Mouse (Mus musculus) liver, embryonic 14.5 days (tissue): ENCODE measurements around the gene Nrp1. TPM values are rescaled to one million over a fixed set of nuclear protein-coding genes. Genes with fewer than 3 reads are reported as not detected.

Source experiments
- ATAC-seq: fragments of 200-750 bp; cut with Nextera tagmentation; 2 replicates; pipeline ENCODE4 v1.8.0; 2017; ENCODE audit warnings: moderate number of reproducible peaks, mild to moderate bottlenecking, moderate library complexity; ENCODE audit not compliant: insufficient read depth
- DNase-seq, 3 experiments: peaks; one replicate each; pipeline ENCODE4 v3.0.0-alpha.2; 2012 to 2013; ENCODE audit warnings: low read depth in 3 of 3, low spot score in 3 of 3
- H3K27ac ChIP-seq: fragments of 300-500 bp; sonication (generic); 2 replicates; pipeline ENCODE4 v1.5.1; 2014; ENCODE audit warnings: moderate library complexity, mild to moderate bottlenecking, control low read depth, inconsistent platforms
- H3K27me3 ChIP-seq: fragments of 300-500 bp; sonication (generic); 2 replicates; pipeline ENCODE4 v1.6.1; 2014; ENCODE audit warnings: mild to moderate bottlenecking, low read length, moderate library complexity; ENCODE audit not compliant: control insufficient read depth, insufficient read depth
- H3K36me3 ChIP-seq: fragments of 300-500 bp; sonication (generic); replicated peaks from 2 replicates; pipeline ENCODE4 v1.6.1; 2014; ENCODE audit warnings: low read depth; ENCODE audit not compliant: control insufficient read depth, insufficient read depth
- H3K4me1 ChIP-seq, 2 experiments: fragments of 200-500 bp in 1 of 2; fragments of 300-500 bp in 1 of 2; sonication (generic) in 1 of 2; replicated peaks; 2 replicates each; pipeline ENCODE4 v1.6.1; 2012 to 2014; ENCODE audit warnings: antibody characterized with exemption in 1 of 2, inconsistent platforms in 1 of 2, low read length in 1 of 2; ENCODE audit not compliant: control insufficient read depth in 2 of 2, insufficient read depth in 2 of 2
- H3K4me2 ChIP-seq: fragments of 300-500 bp; sonication (generic); 2 replicates; pipeline ENCODE4 v1.6.1; 2014; ENCODE audit warnings: low read depth, mild to moderate bottlenecking, control low read depth, moderate library complexity
- H3K4me3 ChIP-seq, 2 experiments: fragments of 200-500 bp in 1 of 2; fragments of 300-500 bp in 1 of 2; sonication (generic) in 1 of 2; 2 replicates each; pipeline ENCODE4 v1.5.1; 2012 to 2014; ENCODE audit warnings: low read depth in 2 of 2, low read length in 2 of 2, mild to moderate bottlenecking in 2 of 2, control low read depth in 1 of 2, inconsistent platforms in 1 of 2, moderate library complexity in 1 of 2; ENCODE audit not compliant: insufficient read depth in 1 of 2
- H3K9ac ChIP-seq: fragments of 300-500 bp; sonication (generic); replicated peaks from 2 replicates; pipeline ENCODE4 v1.6.1; 2014; ENCODE audit warnings: mild to moderate bottlenecking, control low read depth, moderate library complexity
- H3K9me3 ChIP-seq: fragments of 300-500 bp; sonication (generic); 2 replicates; pipeline ENCODE4 v1.6.1; 2016; ENCODE audit warnings: low read length, mixed read lengths; ENCODE audit not compliant: control insufficient read depth
- CTCF ChIP-seq: IDR thresholded peaks from 2 replicates; pipeline ENCODE4 v1.5.1; 2016; ENCODE audit warnings: antibody characterized with exemption, low read depth, control low read depth
- EP300 ChIP-seq: IDR thresholded peaks from 2 replicates; pipeline ENCODE4 v1.6.1; 2016; ENCODE audit warnings: antibody characterized with exemption, low read depth
- WGBS: fragments of 180-500 bp; shearing (Covaris S2); extraction: QIAGEN DNeasy Blood & Tissue Kit; methylation state at CpG from one replicate; pipeline ENCODE4 v1.1.7; 2014; ENCODE audit not compliant: insufficient replicate concordance; 5-methylcytosine and 5-hydroxymethylcytosine counted together
- polyA plus RNA-seq, 2 experiments: library from polyadenylated mRNA; depleted of rRNA in 1 of 2; stranded (reverse) in 1 of 2; unstranded in 1 of 2; fragments of >200 nt; fragmentation: Nextera tagmentation in 1 of 2; extraction: Ambion mirVana in 1 of 2; gene quantifications; 2 replicates each; pipeline versions ENCODE4 v1.2.1 to v1.2.3; 2012 to 2014

Nrp1 gene
- polyA plus RNA-seq, 2 experiments = 3.7 to 7.7 TPM

DNA sequence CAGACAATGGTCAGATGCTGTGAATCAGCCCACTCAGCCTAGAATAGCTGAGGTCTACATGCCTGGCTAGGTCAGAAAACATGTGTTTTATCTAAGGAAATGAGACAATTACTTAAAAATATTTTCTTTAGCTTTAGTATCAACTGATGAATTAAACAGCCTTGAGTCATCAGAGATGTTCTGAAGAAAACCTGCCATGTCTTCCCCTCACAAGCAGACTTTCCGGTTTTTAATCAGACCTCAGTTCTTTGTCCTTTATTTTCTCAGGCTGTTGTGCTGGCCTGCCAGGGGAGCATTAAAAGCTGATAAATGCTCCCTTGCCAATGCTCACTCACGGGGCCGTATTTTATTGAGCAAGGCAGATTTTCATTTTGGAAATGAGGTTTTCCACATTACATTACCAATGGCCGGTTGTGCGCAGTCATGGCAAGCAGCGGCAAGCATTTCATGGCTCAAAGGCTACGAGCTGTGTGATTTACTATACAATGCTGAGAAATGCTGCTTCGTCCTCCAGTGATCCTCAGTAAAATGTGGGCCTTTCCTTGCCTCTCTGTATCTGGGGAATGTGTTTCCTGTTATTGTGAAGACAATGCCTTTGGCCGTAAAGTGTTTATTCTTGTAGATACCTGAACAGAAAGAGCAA is 92.1 kb downstream of the Nrp1 start:
- Histone ChIP-seq H3K4me1 (0 out of 4 replicates have a peak, but pooled peaks cover 0 to 2% of the 10 kb centered on the region in 2 experiments), H3K9me3 (no peaks in the 10 kb centered on the region), H3K36me3 (no peaks in the 10 kb centered on the region), H3K4me3 (no peak overlapping the region), H3K27me3 (no peaks in the 10 kb centered on the region), H3K9ac (no peak overlapping the region), H3K27ac (no peak overlapping the region), H3K4me2 (no peak overlapping the region)
- no peak for TF ChIP-seq EP300
- no peak for TF ChIP-seq CTCF
- 67% methylated on average over 9 of the region's 9 CpGs for WGBS
- no peak for DNase-seq
- ATAC-seq = no peak

DNA sequence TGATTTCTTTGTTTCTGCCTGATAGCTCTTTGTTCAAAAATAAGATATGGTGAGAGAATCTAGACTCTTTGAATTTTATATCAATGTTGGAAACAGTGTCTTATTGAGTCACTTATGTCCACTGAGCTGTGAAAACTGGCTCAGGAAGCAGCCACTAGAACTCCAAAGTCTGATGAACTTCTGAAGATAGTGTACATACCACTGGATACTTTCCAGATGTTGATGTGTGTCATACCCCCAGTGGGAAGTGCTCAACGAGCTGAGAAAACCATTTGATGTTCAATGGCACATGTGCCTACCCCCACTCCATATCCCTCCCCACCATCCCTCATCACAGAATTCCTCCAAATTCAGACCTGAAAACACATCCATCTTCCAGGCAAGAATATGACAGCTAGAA is 92.7 kb downstream of the Nrp1 start:
- no peak for ATAC-seq
- no peak overlapping the region for H3K4me3 ChIP-seq
- no peaks in the 10 kb centered on the region for H3K36me3 ChIP-seq
- 27% methylated on average over 1 of the region's 1 CpGs for WGBS
- no peaks in the 10 kb centered on the region for H3K27me3 ChIP-seq
- no peaks in the 10 kb centered on the region for H3K9me3 ChIP-seq
- H3K27ac ChIP-seq = no peak overlapping the region
- no peak for DNase-seq
- no peak for TF ChIP-seq EP300
- no peak for TF ChIP-seq CTCF
- no peak overlapping the region for H3K9ac ChIP-seq
- no peak overlapping the region for H3K4me2 ChIP-seq
- H3K4me1 ChIP-seq = 0 out of 4 replicates have a peak, but pooled peaks cover 0 to 2% of the 10 kb centered on the region in 2 experiments

DNA sequence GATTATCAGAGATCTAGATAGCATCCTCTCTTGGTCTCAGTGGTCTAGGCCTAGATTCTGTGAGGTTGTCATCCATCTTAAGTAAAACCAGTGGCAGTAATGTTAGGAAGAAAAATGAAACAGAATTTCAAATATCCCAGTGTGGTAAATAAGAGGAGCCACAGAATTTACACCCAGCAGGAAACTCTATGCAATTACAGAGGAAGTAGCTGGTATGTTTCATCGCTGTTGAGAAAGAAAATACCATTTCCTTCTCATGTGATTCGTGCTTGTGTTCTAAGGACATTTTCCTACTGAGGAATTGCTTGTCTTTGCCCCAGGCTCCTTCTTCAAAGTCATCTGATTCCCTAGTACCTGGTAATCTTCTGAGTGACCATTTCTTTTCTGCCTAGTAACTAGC is 95.1 kb downstream of the Nrp1 start:
- whole genome bisulfite sequencing = 17% methylated on average over 2 of the region's 2 CpGs
- no peak for TF ChIP-seq EP300
- TF ChIP-seq CTCF = no peak

DNA sequence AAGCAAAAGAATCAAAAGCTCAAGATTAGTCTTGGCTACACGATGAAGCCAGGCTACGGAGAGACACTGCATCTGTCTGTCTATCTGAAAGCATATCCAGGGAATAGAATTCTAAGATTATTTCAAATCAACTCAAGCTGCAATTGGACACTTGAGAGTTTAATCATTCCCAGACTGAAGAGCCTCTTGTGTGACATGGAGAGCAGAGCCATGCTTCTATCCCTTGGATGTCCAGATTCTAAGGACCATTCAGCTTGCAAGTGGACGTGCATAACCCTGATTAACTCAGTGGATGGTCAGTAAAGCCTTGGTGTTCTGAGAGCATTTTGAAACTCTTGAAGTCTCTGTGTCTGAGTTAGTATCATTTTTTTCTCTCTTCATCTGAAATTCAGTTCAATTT is 95.6 kb downstream of the Nrp1 start:
- H3K27ac ChIP-seq = no peak overlapping the region
- 0 out of 4 replicates have a peak, but pooled peaks cover 0 to 2% of the 10 kb centered on the region in 2 experiments for H3K4me1 ChIP-seq
- TF ChIP-seq EP300 = no peak
- no peak for TF ChIP-seq CTCF
- H3K27me3 ChIP-seq = no peaks in the 10 kb centered on the region
- H3K9me3 ChIP-seq = no peaks in the 10 kb centered on the region
- no peak overlapping the region for H3K4me2 ChIP-seq
- DNase-seq = no peak
- no peak overlapping the region for H3K4me3 ChIP-seq
- no peak overlapping the region for H3K9ac ChIP-seq
- no peaks in the 10 kb centered on the region for H3K36me3 ChIP-seq
- ATAC-seq = no peak
- 68% methylated on average over 3 of the region's 3 CpGs for WGBS

More for the DNA sequence above, 95.1 kb downstream of the Nrp1 start:
- Histone ChIP-seq H3K4me2 (no peak overlapping the region), H3K4me3 (no peak overlapping the region), H3K27me3 (no peaks in the 10 kb centered on the region), H3K36me3 (no peaks in the 10 kb centered on the region), H3K4me1 (0 out of 4 replicates have a peak, but pooled peaks cover 0 to 2% of the 10 kb centered on the region in 2 experiments), H3K9ac (no peak overlapping the region), H3K9me3 (no peaks in the 10 kb centered on the region), H3K27ac (no peak overlapping the region)
- no peak for ATAC-seq
- DNase-seq = no peak

DNA sequence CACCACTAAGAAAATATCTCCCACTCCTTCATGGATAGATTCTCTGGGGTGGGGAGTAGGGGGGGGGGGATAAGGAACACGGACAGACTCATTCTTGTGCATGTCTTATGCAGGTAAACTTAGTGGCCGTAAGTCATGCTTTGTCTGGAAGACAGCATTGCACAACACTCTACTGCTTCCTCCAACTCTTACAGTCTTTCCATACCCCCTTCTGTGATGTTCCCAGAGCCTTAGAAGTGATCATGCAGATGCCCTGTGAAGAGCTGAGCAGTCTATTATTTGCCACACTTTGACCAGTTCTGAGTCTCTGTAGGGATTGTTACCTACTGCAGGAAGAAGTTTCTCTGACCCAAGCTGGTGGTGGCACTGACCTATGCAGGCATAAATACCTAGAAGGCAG is 98.9 kb downstream of the Nrp1 start:
- no peak for TF ChIP-seq EP300
- no peak for TF ChIP-seq CTCF
- Histone ChIP-seq H3K9me3 (no peaks in the 10 kb centered on the region), H3K9ac (no peak overlapping the region), H3K4me3 (no peak overlapping the region), H3K4me2 (no peak overlapping the region), H3K27me3 (no peaks in the 10 kb centered on the region), H3K27ac (no peak overlapping the region), H3K36me3 (no peaks in the 10 kb centered on the region), H3K4me1 (no peaks in the 10 kb centered on the region)
- ATAC-seq (no peak), DNase-seq (no peak)
- WGBS = 52% methylated on average over 2 of the region's 2 CpGs
